Mouse (Mus musculus): ENCODE data around the gene Ppm1n.

The Ppm1n gene

GRCm38 (mm10) chr7:19306819-19307738, 27.2 kb upstream of the Ppm1n start:
- DNase-seq, result no peak

GRCm38 (mm10) chr7:19305796-19306765, 26.2 kb upstream of the Ppm1n start:
- DNase-seq, result no peak

- no peak for DNase-seq
Observed at GRCm38 (mm10) chr7:19305413-19305735, 25.5 kb upstream of the Ppm1n start.

- no peak for DNase-seq
Observed at GRCm38 (mm10) chr7:19304501-19305412, 24.9 kb upstream of the Ppm1n start.

- DNase-seq, result peak; percentile 74
Observed at GRCm38 (mm10) chr7:19303770-19304169, 23.9 kb upstream of the Ppm1n start.

GRCm38 (mm10) chr7:19303046-19303305, 23.1 kb upstream of the Ppm1n start:
- DNase-seq, result no peak

- no peak for DNase-seq
Observed at GRCm38 (mm10) chr7:19302264-19303045, 22.6 kb upstream of the Ppm1n start.

GRCm38 (mm10) chr7:19301461-19302263, 21.8 kb upstream of the Ppm1n start:
- no peak for DNase-seq

- DNase-seq, result peak; percentile 85
Observed at GRCm38 (mm10) chr7:19300501-19301421, 20.9 kb upstream of the Ppm1n start.

- DNase-seq, result peak; percentile 52
Observed at GRCm38 (mm10) chr7:19299194-19299593, 19.3 kb upstream of the Ppm1n start.

- no peak for DNase-seq
Observed at GRCm38 (mm10) chr7:19297794-19298193, 17.9 kb upstream of the Ppm1n start.

GRCm38 (mm10) chr7:19297034-19297433, 17.2 kb upstream of the Ppm1n start:
- DNase-seq, result no peak

GRCm38 (mm10) chr7:19295503-19296185, 15.8 kb upstream of the Ppm1n start:
- DNase-seq, result peak; percentile 97

- DNase-seq, result peak; percentile 60
Observed at GRCm38 (mm10) chr7:19290969-19291596, 11.2 kb upstream of the Ppm1n start.

- peak; percentile 61 for DNase-seq
Observed at GRCm38 (mm10) chr7:19284763-19285162, 4.9 kb upstream of the Ppm1n start.

- DNase-seq, result no peak
Observed at GRCm38 (mm10) chr7:19283406-19283804, 3.5 kb upstream of the Ppm1n start.

GRCm38 (mm10) chr7:19282791-19283405, 3.0 kb upstream of the Ppm1n start:
- peak; percentile 73 for DNase-seq

- peak; percentile 84 for DNase-seq
Observed at GRCm38 (mm10) chr7:19282385-19282784, 2.5 kb upstream of the Ppm1n start, which contains the start of gene Rtn2. TSS of gene Rtn2 (plus strand) at chr7:19282624.

All from kidney, postnatal 14 days (tissue).